Mouse (Mus musculus): Measurements from ENCODE around the gene Tssk4. TPM values are rescaled to one million over a fixed set of nuclear protein-coding genes. Genes with fewer than 3 reads are reported as not detected.

Tssk4 gene
- polyA plus RNA-seq (2012; rRNA removed), result 2.4 TPM in 2 replicates

DNA sequence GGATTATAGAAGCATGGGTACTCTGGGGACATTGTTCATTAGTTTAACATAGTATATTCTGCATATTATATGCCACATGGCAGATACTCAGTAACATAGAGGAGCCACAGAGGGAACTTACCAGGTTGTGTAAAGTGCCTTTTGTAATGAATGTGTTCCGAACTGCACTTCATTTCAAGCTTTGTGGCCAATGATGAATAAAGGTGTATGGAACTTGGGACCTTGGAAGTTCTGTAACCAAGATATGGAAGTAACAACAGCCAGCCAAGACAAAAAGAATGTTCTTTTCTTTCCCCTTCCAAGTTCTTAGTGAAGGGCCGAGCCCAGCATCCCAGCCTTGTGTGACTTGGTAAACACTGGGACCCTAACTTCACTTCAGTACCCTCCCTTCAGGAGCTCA, at the start of gene Tssk4:
TSS of gene Tssk4 (plus strand) at position 301 of the 400 bp plus-strand sequence.

DNA sequence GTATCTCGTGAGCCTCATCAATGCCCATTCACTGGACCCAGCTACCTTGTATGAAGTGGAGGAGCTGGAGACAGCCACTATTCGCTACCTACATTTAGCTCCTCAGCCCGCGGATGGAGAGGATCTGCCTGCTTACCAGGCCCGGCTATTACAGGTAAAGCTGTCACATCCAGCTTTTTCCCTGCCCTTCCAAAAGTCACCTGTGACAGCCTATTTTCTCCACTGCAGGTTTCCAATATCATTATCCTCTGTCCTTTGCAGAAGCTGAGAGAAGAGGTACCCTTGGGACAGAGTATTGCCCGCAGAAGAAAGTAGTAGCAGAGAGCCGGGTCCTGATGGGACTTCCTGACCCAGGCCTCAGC, 46.7 kb upstream of the Tssk4 start, which contains the start of gene Irf9:
TSS of gene Irf9 (plus strand) at position 301 of the 362 bp plus-strand sequence.

DNA sequence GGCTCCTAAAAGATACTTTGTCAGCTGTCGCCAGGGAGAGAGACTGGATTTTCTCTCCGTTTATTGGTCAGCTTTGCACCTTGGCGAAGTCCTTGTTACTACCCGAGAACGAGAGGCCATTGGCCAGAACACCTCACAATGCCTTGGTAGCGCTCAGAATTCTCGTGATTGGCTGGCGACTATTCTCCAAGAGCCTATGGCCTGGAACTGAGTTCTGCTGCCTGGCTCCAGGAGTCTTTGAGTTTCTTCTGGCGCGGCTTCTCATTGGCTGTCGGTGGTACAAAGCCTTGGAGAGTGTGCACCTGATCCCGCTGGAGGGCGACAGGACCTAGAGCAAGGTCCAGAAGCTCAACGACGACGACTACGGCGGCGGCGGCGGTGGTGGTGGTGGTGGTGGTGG, 32.2 kb upstream of the Tssk4 start, which contains the start of gene Rec8:
TSS of gene Rec8 (plus strand) at position 216 of the 400 bp plus-strand sequence.

DNA sequence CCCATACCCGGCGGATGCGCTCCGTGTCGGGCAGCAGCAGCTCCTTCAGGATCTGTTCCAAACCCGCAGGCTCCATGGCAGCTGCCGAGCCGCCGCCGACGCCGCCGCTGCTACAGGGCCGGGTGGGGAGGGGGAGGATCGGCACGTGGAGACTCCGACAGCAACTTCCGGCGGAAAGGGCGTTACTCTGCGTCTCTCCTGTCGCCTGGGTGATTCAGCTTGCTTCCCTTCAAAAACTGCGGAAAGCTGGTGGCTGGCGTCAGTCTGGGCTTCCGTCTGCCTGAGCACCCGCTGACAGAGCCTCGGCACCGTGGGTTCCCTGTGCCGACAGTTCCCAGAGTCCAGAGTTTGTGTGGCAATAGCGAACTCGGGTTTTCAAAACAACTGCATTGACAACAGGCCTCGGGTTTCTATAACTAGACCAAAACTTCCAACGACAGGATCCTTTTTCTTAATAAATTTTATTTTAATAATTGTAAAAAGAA, 14.4 kb upstream of the Tssk4 start, which contains the start of gene Ipo4:
TSS of gene Ipo4 (minus strand) at position 435 of the 485 bp plus-strand sequence.

DNA sequence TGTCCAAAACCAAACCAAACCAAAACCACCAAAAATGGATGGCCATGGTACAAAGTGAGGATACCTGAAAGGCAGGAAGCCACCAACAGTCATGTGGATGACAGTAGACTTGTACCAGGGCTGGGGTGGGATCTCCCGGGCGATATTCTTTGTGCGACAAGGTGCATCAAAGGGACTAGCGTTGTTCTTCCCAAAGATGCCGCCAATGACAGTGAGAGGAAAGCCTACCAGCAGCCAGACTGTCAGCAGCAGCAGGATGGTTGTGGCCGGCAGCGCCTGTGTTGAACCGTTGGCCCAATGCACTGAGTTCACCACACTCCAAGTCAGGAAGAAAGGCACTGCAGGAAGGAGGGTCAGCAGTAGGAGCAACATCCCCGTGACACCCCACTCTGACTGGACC, 12.2 kb upstream of the Tssk4 start, which contains the start of gene Gm49378:
TSS of gene Gm49378 (minus strand) at position 101 of the 400 bp plus-strand sequence.

DNA sequence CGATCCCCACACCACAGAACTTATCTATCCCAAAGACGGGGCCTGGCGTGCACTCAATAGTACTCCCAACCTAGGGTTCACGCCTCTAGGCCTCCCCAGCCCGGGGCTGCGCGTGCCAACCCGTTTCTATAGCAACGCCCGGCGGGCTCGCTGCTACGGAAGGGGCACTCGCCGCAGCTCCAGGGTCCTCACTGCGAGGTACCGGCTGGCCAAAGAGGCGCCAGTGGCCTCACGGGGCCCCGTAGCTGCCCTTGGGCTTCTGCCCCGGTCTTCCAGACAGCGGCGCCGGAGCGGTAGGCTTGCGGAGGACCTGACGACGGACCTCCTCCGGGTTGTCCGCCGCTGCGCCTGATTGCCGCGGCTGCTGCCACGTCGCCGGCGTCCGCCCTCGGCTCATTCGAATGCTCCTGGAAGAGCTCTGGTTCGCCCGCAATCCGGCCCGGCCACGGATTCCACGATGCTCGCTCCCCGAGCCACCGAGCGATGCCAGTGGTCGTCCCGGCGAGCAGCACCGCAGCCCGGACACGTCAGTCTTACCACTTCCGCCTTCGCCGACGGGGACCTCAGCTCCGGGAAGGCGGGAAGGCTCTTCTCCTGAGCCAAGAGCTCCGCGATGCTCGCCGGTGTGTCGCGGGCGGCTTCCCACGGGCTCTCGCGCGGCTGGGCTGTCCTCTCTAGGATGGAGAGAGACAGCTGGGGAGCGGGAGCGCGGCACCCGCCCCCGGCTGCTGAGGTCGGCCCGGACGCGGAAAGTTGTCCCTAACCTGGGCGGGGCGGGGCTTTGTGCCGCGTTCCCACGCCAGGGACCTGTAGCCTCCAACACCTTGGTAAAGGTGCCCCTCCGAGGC, 6.7 kb upstream of the Tssk4 start, which contains the start of gene Tm9sf1:
TSS of gene Tm9sf1 (minus strand) at position 747 of the 848 bp plus-strand sequence.

DNA sequence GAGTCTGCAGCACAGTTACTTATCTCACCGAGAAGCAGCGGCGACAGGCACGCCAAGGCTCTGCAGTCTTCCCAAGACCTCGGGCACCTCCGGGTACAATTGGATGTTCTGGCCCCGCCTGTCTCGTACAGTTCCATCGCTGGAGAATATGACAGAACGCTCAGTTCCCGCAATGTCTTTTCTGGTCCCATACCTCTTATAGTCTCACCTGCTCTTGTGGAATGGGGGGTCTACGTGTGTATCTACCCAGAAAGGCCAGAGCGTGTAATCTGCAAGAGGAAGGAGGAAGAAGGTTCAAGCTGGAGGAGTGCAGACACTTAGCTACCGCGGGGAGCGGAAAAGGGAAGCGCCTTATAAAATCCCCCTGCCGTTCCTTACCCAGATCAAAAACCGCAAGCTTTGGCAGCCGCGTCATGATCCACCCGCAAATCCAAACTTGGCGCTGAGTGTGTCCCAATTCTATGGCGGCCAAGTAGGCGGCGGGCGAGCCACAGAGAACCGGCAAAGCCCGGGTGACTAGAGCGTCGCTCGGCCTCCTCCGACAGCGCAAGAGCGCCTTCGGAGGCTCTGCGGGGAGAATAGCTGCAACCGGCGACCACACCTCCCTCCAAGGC, 10.1 kb downstream of the Tssk4 start, which contains the start of gene Mdp1:
TSS of gene Mdp1 (minus strand) at position 549 of the 614 bp plus-strand sequence.

DNA sequence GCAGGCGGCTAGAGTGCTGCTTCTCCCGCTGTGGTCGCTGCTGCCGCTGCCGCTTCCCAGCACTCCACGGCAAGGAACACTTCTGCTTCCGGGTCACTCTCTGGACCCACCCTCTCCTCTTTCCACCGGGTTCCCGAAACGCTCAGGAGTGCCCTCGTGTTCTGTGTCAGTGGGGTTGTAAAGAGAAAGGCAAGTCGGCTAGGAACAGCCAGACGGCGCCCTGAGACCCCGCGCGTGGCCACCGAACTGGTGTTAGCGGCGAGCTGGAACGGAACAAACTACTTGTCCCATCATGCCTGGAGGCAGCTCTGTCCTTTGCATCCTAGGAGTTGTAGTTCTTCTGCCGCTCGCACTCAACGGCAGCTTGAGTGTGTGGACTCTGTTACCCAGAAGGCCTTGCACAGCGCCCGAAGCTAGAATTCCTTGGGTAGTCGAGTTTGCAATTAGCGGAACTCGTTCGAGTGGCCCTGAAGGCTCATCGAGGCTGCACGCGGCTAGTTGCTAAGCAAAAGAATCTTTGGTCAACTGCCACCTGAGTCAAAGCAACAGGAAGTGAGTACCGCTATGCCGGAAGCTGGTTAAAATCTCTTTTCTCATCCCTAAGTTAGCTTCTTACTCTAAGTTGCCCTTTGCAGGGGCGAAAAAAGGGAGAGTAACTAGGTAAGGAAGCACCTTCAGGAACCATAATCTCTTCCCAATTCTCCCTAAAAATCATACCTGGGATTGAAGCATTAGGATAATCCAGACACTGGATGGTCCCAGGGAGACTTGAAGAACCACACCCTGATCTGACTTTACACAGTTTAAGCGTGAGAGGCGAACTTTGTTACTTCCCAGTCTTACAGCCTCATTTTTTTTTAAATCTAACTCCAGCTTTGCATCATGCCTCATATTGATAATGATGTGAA, 22.1 kb downstream of the Tssk4 start, which contains the start of the genes Gmpr2 and Nedd8:
TSS of gene Gmpr2 (plus strand) at position 109 of the 908 bp plus-strand sequence.
TSS of gene Nedd8 (minus strand) at position 292 of the 908 bp plus-strand sequence.

DNA sequence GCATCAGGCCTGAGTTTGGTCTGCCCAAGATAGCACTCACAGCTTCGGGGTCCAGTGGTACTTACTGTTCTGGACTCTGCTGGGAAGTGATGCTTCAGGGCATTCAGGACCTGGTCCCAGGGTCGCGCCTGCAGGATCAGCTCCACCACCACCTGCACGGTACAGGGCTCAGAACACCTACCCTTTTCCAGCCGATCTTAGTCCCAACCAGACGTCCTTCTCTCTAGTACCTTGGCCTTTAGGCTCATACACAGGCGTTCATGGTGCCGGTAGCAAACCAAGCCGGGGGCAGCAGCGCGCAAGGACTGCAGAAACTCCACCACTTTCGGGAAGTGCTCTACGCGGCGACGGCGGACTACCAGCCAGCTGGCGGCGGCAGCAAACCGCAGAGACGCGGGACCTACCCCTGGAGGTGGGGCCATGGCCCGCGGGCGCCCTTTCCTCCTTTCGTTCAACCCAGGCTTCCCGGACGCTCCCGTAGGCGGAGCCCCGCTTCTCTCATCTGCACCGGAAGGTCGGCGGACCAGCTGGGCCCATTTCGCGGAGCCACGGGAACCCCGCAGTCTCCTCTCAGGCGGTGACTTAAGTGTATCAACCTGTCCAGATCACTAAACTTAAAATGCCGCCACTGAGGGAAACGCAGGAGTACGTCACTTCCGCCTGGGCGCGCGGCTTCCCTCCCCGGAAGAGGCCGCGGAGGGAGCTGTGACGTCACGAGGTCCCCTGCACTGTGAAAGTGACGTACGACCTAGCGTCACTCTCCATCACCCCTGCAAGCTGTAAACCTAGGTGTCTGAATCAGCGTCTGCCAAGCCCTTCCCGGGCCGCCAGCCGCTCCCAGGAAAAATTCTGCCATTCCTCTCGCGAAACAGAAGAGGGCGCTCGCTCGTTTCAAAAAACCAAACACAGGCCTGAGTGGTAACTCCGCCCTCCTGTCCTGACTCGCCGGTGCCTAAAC, 31.5 kb downstream of the Tssk4 start, which contains the start of gene Tinf2:
TSS of gene Tinf2 (minus strand) at position 661 of the 958 bp plus-strand sequence.

Other genes starting within 250 kb of the Tssk4 start
- 48.2 and 49.4 TPM in 2 replicates for gene Dhrs4, start 171.4 kb upstream of the Tssk4 start, polyA plus RNA-seq (2012; rRNA removed)
- gene Carmil3, start 159.5 kb upstream of the Tssk4 start, polyA plus RNA-seq (2012; rRNA removed), result 55.6 and 61.7 TPM in 2 replicates
- gene Cpne6, start 139.7 kb upstream of the Tssk4 start, polyA plus RNA-seq (2012; rRNA removed), result 0.79 and 1.2 TPM in 2 replicates
- gene Nrl, start 125.2 kb upstream of the Tssk4 start, polyA plus RNA-seq (2012; rRNA removed), result 0.09 and 0.11 TPM in 2 replicates
- 17.8 and 25.7 TPM in 2 replicates for gene Pck2, start 109.9 kb upstream of the Tssk4 start, polyA plus RNA-seq (2012; rRNA removed)
- 63.0 and 75.5 TPM in 2 replicates for gene Dcaf11, start 90.2 kb upstream of the Tssk4 start, polyA plus RNA-seq (2012; rRNA removed)
- gene A730061H03Rik, start 89.8 kb upstream of the Tssk4 start, polyA plus RNA-seq (2012; rRNA removed), result 0.18 and 0.30 TPM in 2 replicates
- gene Fitm1, start 74.6 kb upstream of the Tssk4 start, polyA plus RNA-seq (2012; rRNA removed), result 1.3 and 8.1 TPM in 2 replicates
- 75.5 and 136 TPM in 2 replicates for gene Psme1, start 72.1 kb upstream of the Tssk4 start, polyA plus RNA-seq (2012; rRNA removed)
- 7.7 TPM in 2 replicates for gene Emc9, start 64.9 kb upstream of the Tssk4 start, polyA plus RNA-seq (2012; rRNA removed)
- gene Psme2, start 59.1 kb upstream of the Tssk4 start, polyA plus RNA-seq (2012; rRNA removed), result 72.7 and 98.9 TPM in 2 replicates
- 22.3 and 22.4 TPM in 2 replicates for gene Rnf31, start 58.5 kb upstream of the Tssk4 start, polyA plus RNA-seq (2012; rRNA removed)
- 19.0 and 20.1 TPM in 2 replicates for gene Irf9, start 46.6 kb upstream of the Tssk4 start, polyA plus RNA-seq (2012; rRNA removed)
- 17.0 and 19.2 TPM in 2 replicates for gene Rec8, start 32.1 kb upstream of the Tssk4 start, polyA plus RNA-seq (2012; rRNA removed)
- 119 and 120 TPM in 2 replicates for gene Ipo4, start 14.2 kb upstream of the Tssk4 start, polyA plus RNA-seq (2012; rRNA removed)
- gene Gm49378, start 12.3 kb upstream of the Tssk4 start, polyA plus RNA-seq (2012; rRNA removed), result 3.4 and 4.1 TPM in 2 replicates
- gene Tm9sf1, start 6.4 kb upstream of the Tssk4 start, polyA plus RNA-seq (2012; rRNA removed), result 52.0 and 59.3 TPM in 2 replicates
- 54.9 and 66.5 TPM in 2 replicates for gene Mdp1, start 10.3 kb downstream of the Tssk4 start, polyA plus RNA-seq (2012; rRNA removed)
- gene Gmpr2, start 21.8 kb downstream of the Tssk4 start, polyA plus RNA-seq (2012; rRNA removed), result 40.5 and 45.5 TPM in 2 replicates
- 438 and 468 TPM in 2 replicates for gene Nedd8, start 21.9 kb downstream of the Tssk4 start, polyA plus RNA-seq (2012; rRNA removed)
- 48.1 and 69.4 TPM in 2 replicates for gene Tinf2, start 31.6 kb downstream of the Tssk4 start, polyA plus RNA-seq (2012; rRNA removed)
- 0.82 and 0.91 TPM in 2 replicates for gene Tgm1, start 63.7 kb downstream of the Tssk4 start, polyA plus RNA-seq (2012; rRNA removed)
- gene Rabggta, start 72.1 kb downstream of the Tssk4 start, polyA plus RNA-seq (2012; rRNA removed), result 27.0 and 29.8 TPM in 2 replicates
- 64.8 and 70.9 TPM in 2 replicates for gene Dhrs1, start 95.5 kb downstream of the Tssk4 start, polyA plus RNA-seq (2012; rRNA removed)
- 24.1 and 26.2 TPM in 2 replicates for gene Nop9, start 95.5 kb downstream of the Tssk4 start, polyA plus RNA-seq (2012; rRNA removed)
- gene Cideb, start 108.3 kb downstream of the Tssk4 start, polyA plus RNA-seq (2012; rRNA removed), result 1.9 and 2.2 TPM in 2 replicates
- 0.31 and 0.32 TPM in 2 replicates for gene Ltb4r2, start 111.2 kb downstream of the Tssk4 start, polyA plus RNA-seq (2012; rRNA removed)
- gene Ltb4r1, start 115.8 kb downstream of the Tssk4 start, polyA plus RNA-seq (2012; rRNA removed), result 0.43 and 0.58 TPM in 2 replicates
- gene Adcy4, start 133.9 kb downstream of the Tssk4 start, polyA plus RNA-seq (2012; rRNA removed), result 3.7 and 15.6 TPM in 2 replicates
- 7.1 and 18.8 TPM in 2 replicates for gene Ripk3, start 138.7 kb downstream of the Tssk4 start, polyA plus RNA-seq (2012; rRNA removed)
- gene Nfatc4, start 173.0 kb downstream of the Tssk4 start, polyA plus RNA-seq (2012; rRNA removed), result 43.3 and 96.2 TPM in 2 replicates
- 29.2 and 33.9 TPM in 2 replicates for gene Nynrin, start 203.8 kb downstream of the Tssk4 start, polyA plus RNA-seq (2012; rRNA removed)
- gene Cbln3, start 234.2 kb downstream of the Tssk4 start, polyA plus RNA-seq (2012; rRNA removed), result 0.58 and 0.65 TPM in 2 replicates
- 22.6 and 26.6 TPM in 2 replicates for gene Khnyn, start 234.8 kb downstream of the Tssk4 start, polyA plus RNA-seq (2012; rRNA removed)

All from central nervous system, embryonic 11.5 days (tissue).